Mouse (Mus musculus): ENCODE data around the gene Prf1. TPM values are rescaled to one million over a fixed set of nuclear protein-coding genes. Genes with fewer than 3 reads are reported as not detected.
A peak's percentile ranks its signal among the peaks of the same experiment; 100 is the strongest.

The Prf1 gene
- polyA plus RNA-seq, 1 experiment from 2014 or later, result not detected

DNA sequence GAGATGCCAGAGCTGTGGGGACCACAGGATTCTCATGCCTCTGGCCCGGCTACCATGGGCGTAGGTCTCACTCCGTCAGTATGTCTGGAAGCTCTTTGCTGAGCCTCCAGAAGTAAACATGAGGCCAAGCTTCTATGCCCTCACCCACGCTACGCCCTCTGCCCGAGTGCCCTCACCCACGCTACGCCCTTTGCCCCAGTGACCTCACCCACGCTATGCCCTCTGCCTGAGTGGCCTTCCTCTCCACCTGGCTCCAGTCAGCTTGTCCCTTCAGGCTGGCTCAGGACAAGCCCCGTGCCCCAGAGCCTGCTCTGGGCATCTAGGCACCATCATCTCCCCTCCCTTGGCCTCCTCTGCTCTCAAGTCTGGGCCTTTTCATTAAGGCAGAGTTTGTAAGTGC, 29.9 kb downstream of the Prf1 start:
- Histone ChIP-seq H3K9me3 (no peaks in the 10 kb centered on the region), H3K4me3 (no peak overlapping the region), H3K4me1 (peaks cover 32% of the 10 kb centered on the region), H3K27me3 (ENCODE audit: poor library complexity, severe bottlenecking) (no peaks in the 10 kb centered on the region), H3K27ac (peak overlapping the region; percentile 8), H3K36me3 (replicated peaks) (peaks cover 19% of the 10 kb centered on the region)
- DNase-seq (ENCODE audit: extremely low spot score, low spot score), result no peak
- 86% methylated on average over 10 of the region's 10 CpGs for WGBS

DNA sequence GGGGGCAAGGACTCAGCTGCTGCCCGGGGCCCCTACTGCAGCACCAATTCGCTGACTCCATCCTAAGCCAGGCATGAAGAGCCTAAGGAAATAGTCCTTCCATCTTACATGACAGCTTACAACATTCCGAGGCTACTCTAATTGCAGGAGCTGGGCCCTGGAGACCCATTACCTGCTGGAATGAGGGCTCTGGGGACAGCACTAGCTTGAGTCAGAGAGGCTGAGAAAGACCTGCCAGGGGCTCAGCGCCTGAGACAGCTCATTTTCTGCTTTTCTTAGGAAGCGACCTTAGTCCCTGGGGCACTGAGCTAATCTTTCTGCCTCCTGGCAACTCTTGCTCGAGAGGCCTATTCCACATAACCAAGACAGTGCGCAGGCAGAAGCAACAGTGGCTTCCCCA, 31.3 kb downstream of the Prf1 start:
- H3K27me3 ChIP-seq (ENCODE audit: poor library complexity, severe bottlenecking), result no peaks in the 10 kb centered on the region

GRCm38 (mm10) chr10:61331046-61331445, 33.4 kb downstream of the Prf1 start:
- no peaks in the 10 kb centered on the region for H3K27me3 ChIP-seq (ENCODE audit: poor library complexity, severe bottlenecking)
- H3K4me1 ChIP-seq, result peaks cover 33% of the 10 kb centered on the region
- no peak for DNase-seq (ENCODE audit: extremely low spot score, low spot score)
- H3K36me3 ChIP-seq (replicated peaks), result peaks cover 12% of the 10 kb centered on the region
- no peak overlapping the region for H3K4me3 ChIP-seq
- WGBS, result 88% methylated on average over 5 of the region's 5 CpGs
- no peak overlapping the region for H3K27ac ChIP-seq
- no peaks in the 10 kb centered on the region for H3K9me3 ChIP-seq

More for the DNA sequence above, 31.3 kb downstream of the Prf1 start:
- H3K27ac ChIP-seq, result no peak overlapping the region
- DNase-seq (ENCODE audit: extremely low spot score, low spot score), result no peak
- H3K4me3 ChIP-seq, result no peak overlapping the region
- H3K9me3 ChIP-seq, result no peaks in the 10 kb centered on the region
- H3K36me3 ChIP-seq (replicated peaks), result peaks cover 16% of the 10 kb centered on the region
- WGBS, result 60% methylated on average over 7 of the region's 7 CpGs
- peaks cover 32% of the 10 kb centered on the region for H3K4me1 ChIP-seq

- Histone ChIP-seq H3K27me3 (ENCODE audit: poor library complexity, severe bottlenecking) (no peaks in the 10 kb centered on the region), H3K9me3 (no peaks in the 10 kb centered on the region), H3K4me3 (no peak overlapping the region), H3K36me3 (replicated peaks) (peaks cover 26% of the 10 kb centered on the region), H3K4me1 (peaks cover 7% of the 10 kb centered on the region; the same call in 1 of the 2 replicates), H3K27ac (no peak overlapping the region)
- no peak for DNase-seq (ENCODE audit: extremely low spot score, low spot score)
- WGBS, result 89% methylated on average over 7 of the region's 7 CpGs
Measured at GRCm38 (mm10) chr10:61334545-61334944, 36.9 kb downstream of the Prf1 start.

DNA sequence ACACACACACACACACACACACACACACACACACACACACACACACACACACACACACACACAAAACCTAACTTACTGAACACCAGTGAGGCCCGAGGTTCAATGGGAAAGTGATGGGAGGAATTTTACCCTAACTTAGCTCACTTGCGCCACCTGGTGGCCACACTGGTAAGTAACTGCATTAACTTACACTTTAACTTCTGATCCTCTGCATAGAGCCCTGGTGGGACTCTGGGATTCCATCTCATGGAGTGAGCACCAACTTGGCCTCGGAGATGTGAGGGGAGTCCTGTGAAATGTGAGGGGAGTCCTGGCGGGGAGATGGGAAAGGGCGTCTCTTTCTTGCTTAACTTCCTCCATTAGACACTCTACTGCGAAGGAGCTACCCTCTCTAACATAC, 38.5 kb downstream of the Prf1 start:
- Histone ChIP-seq H3K4me3 (no peak overlapping the region), H3K27ac (0 out of 2 replicates have a peak overlapping the region, but pooled peaks have one; percentile 35), H3K4me1 (peaks cover 11% of the 10 kb centered on the region; the same call in 1 of the 2 replicates), H3K9me3 (no peaks in the 10 kb centered on the region), H3K27me3 (ENCODE audit: poor library complexity, severe bottlenecking) (no peaks in the 10 kb centered on the region), H3K36me3 (replicated peaks) (peaks cover 28% of the 10 kb centered on the region)
- 22% methylated on average over 6 of the region's 6 CpGs for WGBS
- DNase-seq (ENCODE audit: extremely low spot score, low spot score), result peak; percentile 87

- Histone ChIP-seq H3K27me3 (ENCODE audit: poor library complexity, severe bottlenecking) (no peaks in the 10 kb centered on the region), H3K27ac (peak overlapping the region; percentile 35; the same call in 1 of the 2 replicates), H3K4me3 (no peak overlapping the region), H3K4me1 (peaks cover 11% of the 10 kb centered on the region; the same call in 1 of the 2 replicates), H3K9me3 (no peaks in the 10 kb centered on the region), H3K36me3 (replicated peaks) (peaks cover 28% of the 10 kb centered on the region)
- DNase-seq (ENCODE audit: extremely low spot score, low spot score), result no peak
- WGBS, result 78% methylated on average over 5 of the region's 5 CpGs
Measured at GRCm38 (mm10) chr10:61336592-61336991, 39.0 kb downstream of the Prf1 start.

DNA sequence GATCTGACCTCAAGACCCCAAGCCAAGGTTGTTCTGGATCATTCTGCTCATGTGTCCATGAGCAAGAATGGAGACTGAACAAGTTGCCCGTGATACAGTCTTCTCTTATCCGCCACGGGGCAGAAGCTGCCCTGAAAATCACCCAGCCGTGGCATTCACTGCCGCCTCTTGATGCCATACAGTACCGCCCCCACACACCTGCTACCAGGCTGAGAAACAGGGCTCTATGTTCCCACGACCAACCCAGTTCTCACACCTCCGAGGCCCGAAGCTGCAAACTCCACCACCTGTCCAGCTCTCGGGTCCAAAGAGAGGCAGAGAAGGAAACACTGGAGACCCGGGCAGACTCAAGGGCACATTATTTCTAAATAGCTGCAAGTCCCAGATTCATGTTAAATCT, 40.0 kb downstream of the Prf1 start:
- no peaks in the 10 kb centered on the region for H3K9me3 ChIP-seq
- peaks cover 11% of the 10 kb centered on the region; the same call in 1 of the 2 replicates for H3K4me1 ChIP-seq
- H3K27me3 ChIP-seq (ENCODE audit: poor library complexity, severe bottlenecking), result no peaks in the 10 kb centered on the region
- H3K36me3 ChIP-seq (replicated peaks), result peaks cover 36% of the 10 kb centered on the region
- DNase-seq (ENCODE audit: extremely low spot score, low spot score), result no peak
- WGBS, result 92% methylated on average over 11 of the region's 11 CpGs
- no peak overlapping the region for H3K4me3 ChIP-seq
- no peak overlapping the region for H3K27ac ChIP-seq

- no peaks in the 10 kb centered on the region for H3K9me3 ChIP-seq
- H3K4me3 ChIP-seq, result no peak overlapping the region
- H3K27me3 ChIP-seq (ENCODE audit: poor library complexity, severe bottlenecking), result no peaks in the 10 kb centered on the region
- no peak for DNase-seq (ENCODE audit: extremely low spot score, low spot score)
- WGBS, result 88% methylated on average over 9 of the region's 9 CpGs
- peaks cover 18% of the 10 kb centered on the region; the same call in 1 of the 2 replicates for H3K4me1 ChIP-seq
- H3K27ac ChIP-seq, result no peak overlapping the region
- H3K36me3 ChIP-seq (replicated peaks), result peaks cover 33% of the 10 kb centered on the region
Measured at GRCm38 (mm10) chr10:61339216-61339615, 41.6 kb downstream of the Prf1 start.

DNA sequence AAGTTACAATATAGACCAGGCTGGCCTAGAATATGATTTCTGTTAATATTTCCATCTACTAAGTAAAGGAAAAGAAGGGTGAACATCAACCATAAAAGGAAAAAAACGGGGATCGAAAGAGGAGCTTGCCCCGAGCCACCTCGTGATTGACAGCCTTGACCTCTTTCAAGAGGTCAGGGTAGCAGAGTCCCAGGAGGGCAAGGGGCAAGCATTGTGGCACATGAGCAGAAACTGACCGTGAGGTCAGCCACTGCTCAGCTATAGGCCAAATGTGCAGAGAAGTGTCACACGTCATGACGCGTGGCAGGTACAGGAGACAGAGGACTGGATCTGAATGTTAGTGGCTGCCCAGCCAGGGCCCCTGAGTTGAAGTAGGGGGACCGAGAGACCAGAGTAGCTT, 42.6 kb downstream of the Prf1 start:
- H3K27me3 ChIP-seq (ENCODE audit: poor library complexity, severe bottlenecking), result no peaks in the 10 kb centered on the region
- WGBS, result 78% methylated on average over 9 of the region's 9 CpGs
- no peak for DNase-seq (ENCODE audit: extremely low spot score, low spot score)
- no peaks in the 10 kb centered on the region for H3K9me3 ChIP-seq
- no peak overlapping the region for H3K27ac ChIP-seq
- peaks cover 37% of the 10 kb centered on the region for H3K36me3 ChIP-seq (replicated peaks)
- H3K4me3 ChIP-seq, result no peak overlapping the region
- H3K4me1 ChIP-seq, result peaks cover 24% of the 10 kb centered on the region

DNA sequence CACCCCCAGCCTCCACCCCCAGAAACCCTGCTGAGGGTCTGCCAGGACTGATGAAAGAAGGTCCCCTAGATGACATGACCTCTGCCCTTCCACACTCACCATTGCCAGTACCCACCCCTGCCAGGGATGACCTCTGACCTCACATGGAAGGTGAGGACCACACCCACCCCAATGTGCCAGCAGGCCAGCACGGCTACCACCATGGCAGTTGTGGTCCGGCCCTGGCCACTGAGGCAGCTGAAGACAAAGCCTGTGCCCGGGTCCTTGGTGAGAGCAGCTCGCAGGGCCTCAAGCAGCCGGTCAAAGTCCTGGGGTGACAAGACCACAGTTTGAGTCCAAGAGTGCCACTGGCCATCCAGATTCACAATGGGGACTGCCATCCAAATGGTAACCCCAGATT, 43.4 kb downstream of the Prf1 start:
- no peak overlapping the region for H3K27ac ChIP-seq
- H3K36me3 ChIP-seq (replicated peaks), result peaks cover 39% of the 10 kb centered on the region
- DNase-seq (ENCODE audit: extremely low spot score, low spot score), result no peak
- no peak overlapping the region for H3K4me3 ChIP-seq
- peaks cover 23% of the 10 kb centered on the region for H3K4me1 ChIP-seq
- 95% methylated on average over 5 of the region's 5 CpGs for WGBS
- H3K9me3 ChIP-seq, result no peaks in the 10 kb centered on the region
- H3K27me3 ChIP-seq (ENCODE audit: poor library complexity, severe bottlenecking), result no peaks in the 10 kb centered on the region

DNA sequence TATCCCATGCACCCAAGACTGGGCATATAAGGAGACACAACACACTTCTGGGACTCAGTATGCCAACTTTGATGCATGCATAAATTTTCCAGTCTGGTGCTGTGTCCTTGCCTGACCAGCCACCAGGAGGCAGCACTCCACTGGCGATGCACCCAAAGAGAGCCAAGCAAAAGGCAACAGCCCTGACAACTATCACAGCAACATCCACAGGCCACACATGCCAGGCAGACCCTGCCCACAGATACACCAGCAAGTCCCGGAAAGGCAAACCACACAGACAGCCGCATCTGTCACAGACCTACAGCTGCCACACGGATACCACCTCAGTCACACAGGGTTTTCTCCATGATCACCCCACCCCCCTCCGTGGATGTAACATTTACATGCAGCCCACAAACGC, 43.9 kb downstream of the Prf1 start:
- WGBS, result 73% methylated on average over 6 of the region's 6 CpGs

GRCm38 (mm10) chr10:61342750-61343149, 45.1 kb downstream of the Prf1 start:
- H3K27me3 ChIP-seq (ENCODE audit: poor library complexity, severe bottlenecking), result no peaks in the 10 kb centered on the region
- H3K27ac ChIP-seq, result no peak overlapping the region
- H3K36me3 ChIP-seq (replicated peaks), result peaks cover 48% of the 10 kb centered on the region
- no peak for DNase-seq (ENCODE audit: extremely low spot score, low spot score)
- H3K4me3 ChIP-seq, result no peak overlapping the region
- WGBS, result 93% methylated on average over 13 of the region's 13 CpGs
- H3K9me3 ChIP-seq, result no peaks in the 10 kb centered on the region
- H3K4me1 ChIP-seq, result peaks cover 36% of the 10 kb centered on the region

More for the DNA sequence above, 43.9 kb downstream of the Prf1 start:
- H3K4me1 ChIP-seq, result peaks cover 28% of the 10 kb centered on the region
- no peak overlapping the region for H3K4me3 ChIP-seq
- H3K27me3 ChIP-seq (ENCODE audit: poor library complexity, severe bottlenecking), result no peaks in the 10 kb centered on the region
- peaks cover 39% of the 10 kb centered on the region for H3K36me3 ChIP-seq (replicated peaks)
- H3K9me3 ChIP-seq, result no peaks in the 10 kb centered on the region
- peak; percentile 53 for DNase-seq (ENCODE audit: extremely low spot score, low spot score)
- no peak overlapping the region for H3K27ac ChIP-seq

DNA sequence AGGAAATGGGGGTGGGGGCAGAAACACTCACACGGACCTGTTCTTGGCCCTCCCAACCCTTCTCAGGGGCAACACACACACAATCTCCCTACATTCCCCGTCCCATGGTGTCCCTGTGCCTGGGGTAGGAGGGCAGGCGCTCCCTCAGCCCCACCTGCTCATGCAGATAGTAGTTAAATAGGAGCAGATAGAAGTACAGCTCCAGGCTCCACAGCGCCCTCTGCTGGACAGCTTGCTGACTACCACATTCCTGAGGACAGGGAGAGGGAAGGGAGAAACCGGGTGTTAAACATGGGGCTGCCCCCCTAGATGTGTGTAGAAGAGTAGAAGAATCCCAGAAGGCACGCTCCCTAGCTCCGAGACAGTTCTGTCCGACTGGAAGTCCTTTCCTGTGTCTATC, 46.3 kb downstream of the Prf1 start:
- peak; percentile 63 for DNase-seq (ENCODE audit: extremely low spot score, low spot score)
- peaks cover 53% of the 10 kb centered on the region for H3K36me3 ChIP-seq (replicated peaks)
- H3K4me1 ChIP-seq, result peaks cover 36% of the 10 kb centered on the region
- H3K27ac ChIP-seq, result no peak overlapping the region
- WGBS, result 52% methylated on average over 8 of the region's 8 CpGs
- no peaks in the 10 kb centered on the region for H3K27me3 ChIP-seq (ENCODE audit: poor library complexity, severe bottlenecking)
- H3K4me3 ChIP-seq, result no peak overlapping the region
- H3K9me3 ChIP-seq, result no peaks in the 10 kb centered on the region

DNA sequence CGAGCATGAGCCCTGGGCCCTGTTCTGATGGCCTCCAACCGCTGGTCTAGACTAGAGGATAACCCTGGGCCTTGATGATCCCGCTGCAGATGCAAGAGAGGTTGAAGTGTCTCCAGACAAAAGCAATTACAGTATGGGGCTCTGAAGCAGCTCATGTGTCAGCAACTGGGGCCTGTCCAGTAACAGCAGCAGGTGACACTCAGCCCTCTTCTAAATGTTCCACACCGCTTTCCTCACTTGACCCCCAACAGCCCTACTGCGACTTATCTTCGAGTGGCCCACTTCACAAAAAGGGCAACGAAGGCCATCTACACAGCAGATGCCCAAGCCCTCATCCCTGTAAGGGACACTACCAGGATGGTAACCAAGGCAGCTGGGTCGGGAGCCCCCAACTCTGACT, 47.5 kb downstream of the Prf1 start:
- Histone ChIP-seq H3K36me3 (replicated peaks) (peaks cover 60% of the 10 kb centered on the region), H3K9me3 (peaks cover 8% of the 10 kb centered on the region; the same call in 1 of the 2 replicates), H3K27me3 (ENCODE audit: poor library complexity, severe bottlenecking) (no peaks in the 10 kb centered on the region), H3K27ac (no peak overlapping the region), H3K4me1 (peaks cover 35% of the 10 kb centered on the region), H3K4me3 (no peak overlapping the region)
- 83% methylated on average over 8 of the region's 8 CpGs for WGBS
- DNase-seq (ENCODE audit: extremely low spot score, low spot score), result no peak
